Mouse (Mus musculus): ENCODE data around the gene Wdr83. TPM values are rescaled to one million over a fixed set of nuclear protein-coding genes. Genes with fewer than 3 reads are reported as not detected.
"Not testable (repeated sequence)": the region's sequence is repeated elsewhere in the genome, so short reads cannot be mapped to it uniquely, and the experiment has no call there.

The Wdr83 gene
- total and polyA plus RNA-seq, 3 experiments = 27.0 to 58.4 TPM; not detected in 1

DNA sequence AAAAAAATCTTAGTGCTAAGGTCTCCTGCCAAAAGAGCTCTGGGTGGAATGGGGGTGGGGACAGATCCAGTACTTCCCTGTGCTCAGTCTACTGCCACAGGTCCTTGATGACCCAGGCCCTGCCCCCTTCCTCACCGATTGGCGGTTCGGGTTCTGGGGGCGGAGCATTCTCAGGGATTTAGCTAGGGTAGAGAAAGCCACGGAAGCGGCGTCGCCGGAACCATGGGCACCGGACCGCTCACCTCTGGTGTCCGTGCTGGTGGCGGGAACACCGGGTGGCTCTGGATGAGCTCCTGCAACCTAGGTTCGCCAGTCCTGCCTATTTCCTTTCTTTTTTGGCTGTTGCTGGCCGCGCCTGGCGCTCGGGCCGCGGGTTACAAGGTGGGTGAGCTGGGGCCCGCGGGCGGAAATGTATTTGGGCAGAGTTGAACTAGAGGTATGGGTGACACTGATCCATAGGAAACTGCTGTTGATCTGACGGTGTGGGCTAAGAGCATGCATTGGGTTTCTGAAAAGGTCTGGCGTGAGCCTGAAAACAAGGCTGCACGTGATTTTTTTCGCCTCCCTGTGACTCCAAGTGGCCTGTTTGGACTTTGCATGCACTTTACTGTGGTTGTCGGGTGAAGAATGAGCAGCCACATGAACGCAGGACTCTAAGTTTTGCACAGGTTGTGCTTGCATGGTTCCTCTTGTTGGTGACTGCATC is 2.2 kb upstream of the Wdr83 start, which contains the start of gene Man2b1 (continued):
- no peak for TF ChIP-seq POLR2AphosphoS5 (IDR thresholded peaks at IDR 0.05; ENCODE audit: borderline replicate concordance, low read depth, low read length)
- peak; percentile 64; the same call in 1 of the 2 replicates for TF ChIP-seq MXI1 (IDR thresholded peaks at IDR 0.05; ENCODE audit: low read depth, low read length)
- TF ChIP-seq ZKSCAN1 (IDR thresholded peaks at IDR 0.05; ENCODE audit: low read depth, low read length) = no peak

DNA sequence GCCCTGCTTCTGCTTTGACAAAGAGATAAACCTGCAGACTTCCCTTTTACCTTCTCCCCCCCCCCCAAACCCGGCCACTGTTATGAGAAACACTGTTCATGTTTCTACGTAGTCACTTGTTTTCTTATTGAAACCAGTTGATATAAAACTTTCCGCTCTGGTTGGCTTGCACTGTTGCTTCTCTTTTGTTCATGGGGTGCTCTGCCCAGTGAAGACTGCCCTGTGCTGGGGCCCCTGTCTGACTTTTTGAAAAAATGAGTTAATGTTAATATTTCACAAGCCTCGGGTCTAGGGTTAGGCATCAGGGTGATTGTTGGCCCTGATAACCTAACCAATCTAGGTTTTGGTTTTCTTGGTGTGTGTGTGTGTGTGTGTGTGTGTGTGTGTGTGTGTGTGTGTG is 1.1 kb upstream of the Wdr83 start:
- not testable (repeated sequence) for H3K9me3 ChIP-seq (replicated peaks; ENCODE audit: insufficient read depth, low read length); H3K27me3 ChIP-seq (ENCODE audit: control insufficient read depth in 1 of 2, insufficient read depth in 2 of 2, low read length in 2 of 2)
- Histone ChIP-seq H3K79me2 (ENCODE audit: control insufficient read depth, insufficient read depth, low read length, poor library complexity) (peaks cover 10% of the 10 kb centered on the region), H3K4me3 (ENCODE audit: control insufficient read depth in 1 of 2, insufficient read depth in 1 of 2, low read depth in 2 of 2, low read length in 2 of 2) (peak overlapping the region in 1 of 2 experiments; percentile 46; a peak in 2 of 4 replicates), H3K36me3 (ENCODE audit: control insufficient read depth in 1 of 2, insufficient read depth in 2 of 2, low read length in 2 of 2) (peaks cover 2 to 19% of the 10 kb centered on the region in 2 experiments), H3K27ac (ENCODE audit: control insufficient read depth, low read depth, low read length) (peak overlapping the region; percentile 94), H3K4me1 (ENCODE audit: control insufficient read depth in 1 of 2, insufficient read depth in 2 of 2, low read length in 2 of 2) (peaks cover 8 to 30% of the 10 kb centered on the region in 2 experiments), H3K9ac (ENCODE audit: control insufficient read depth, low read depth, low read length, poor library complexity, severe bottlenecking) (peak overlapping the region; percentile 21)
- peak; percentile 77 for DNase-seq (ENCODE audit: low read depth, low spot score)
- TF ChIP-seq NELFE (IDR thresholded peaks at IDR 0.05; ENCODE audit: low read depth, low read length) (peak; percentile 18; the same call in 1 of the 2 replicates), SIN3A (IDR thresholded peaks at IDR 0.05; ENCODE audit: low read length) (peak; percentile 36), MXI1 (IDR thresholded peaks at IDR 0.05; ENCODE audit: low read depth, low read length) (peak; percentile 48), EP300 (IDR thresholded peaks at IDR 0.05; ENCODE audit: low read depth in 1 of 2, low read length in 2 of 2) (peak; percentile 12 to 13; a peak in 1 of 4 replicates), ZNF384 (IDR thresholded peaks at IDR 0.05; ENCODE audit: low read depth, low read length) (peak; percentile 31; the same call in 1 of the 2 replicates), ETS1 (IDR thresholded peaks at IDR 0.05; ENCODE audit: low read depth, low read length) (peak; percentile 63; the same call in 1 of the 2 replicates), CHD1 (IDR thresholded peaks at IDR 0.05; ENCODE audit: low read depth, low read length) (0 out of 2 replicates have a peak, but pooled peaks have one; percentile 38)

DNA sequence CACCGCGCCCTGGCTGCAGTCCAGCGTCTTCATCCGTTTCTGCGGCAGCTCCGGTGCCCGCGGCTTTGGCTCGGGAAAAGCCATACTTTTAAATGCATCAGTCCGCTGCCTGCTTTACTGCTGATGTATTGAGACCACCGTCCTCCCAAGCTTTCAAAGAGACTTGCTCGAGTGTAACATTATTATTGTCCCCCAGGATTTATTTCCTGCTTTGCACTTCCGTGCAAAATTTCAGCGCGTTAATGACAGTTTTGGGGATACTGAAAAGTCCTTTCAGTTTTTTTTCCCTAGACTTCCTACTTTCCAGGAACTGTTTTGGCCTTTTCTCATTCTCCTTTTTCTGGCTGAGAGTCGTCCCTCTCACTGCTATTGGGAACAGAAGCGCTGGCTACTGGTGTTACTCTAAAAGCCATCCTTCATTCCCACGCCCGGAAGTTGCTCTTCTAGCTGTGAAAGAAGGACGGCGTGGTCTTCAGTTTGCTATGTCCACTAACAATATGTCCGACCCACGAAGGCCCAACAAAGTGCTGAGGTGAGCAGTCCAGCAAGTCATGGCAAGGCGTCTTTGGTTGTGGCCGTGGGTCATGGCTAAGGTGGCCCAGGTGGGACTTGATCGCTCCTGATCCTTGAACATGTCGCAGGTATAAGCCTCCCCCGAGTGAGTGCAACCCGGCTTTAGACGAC is 432 bp downstream of the Wdr83 start, which contains the start of gene Wdr83os:
Wdr83os (plus strand) TSS at position 209 of the 684 bp plus-strand sequence.
- Histone ChIP-seq H3K9ac (ENCODE audit: control insufficient read depth, low read depth, low read length, poor library complexity, severe bottlenecking) (peak within 1 kb of the TSS; percentile 89), H3K36me3 (ENCODE audit: control insufficient read depth in 1 of 2, insufficient read depth in 2 of 2, low read length in 2 of 2) (peaks cover 2 to 19% of the 10 kb centered on the region in 2 experiments), H3K27ac (ENCODE audit: control insufficient read depth, low read depth, low read length) (peak within 1 kb of the TSS; percentile 97), H3K27me3 (ENCODE audit: control insufficient read depth in 1 of 2, insufficient read depth in 2 of 2, low read length in 2 of 2) (no peaks in the 10 kb centered on the region), H3K4me3 (ENCODE audit: control insufficient read depth in 1 of 2, insufficient read depth in 1 of 2, low read depth in 2 of 2, low read length in 2 of 2) (peak within 1 kb of the TSS; percentile 85 to 91), H3K79me2 (ENCODE audit: control insufficient read depth, insufficient read depth, low read length, poor library complexity) (peaks cover 10% of the 10 kb centered on the region), H3K4me1 (ENCODE audit: control insufficient read depth in 1 of 2, insufficient read depth in 2 of 2, low read length in 2 of 2) (peaks cover 8 to 30% of the 10 kb centered on the region in 2 experiments), H3K9me3 (replicated peaks; ENCODE audit: insufficient read depth, low read length) (no peaks in the 10 kb centered on the region)
- peak; percentile 91 for DNase-seq (ENCODE audit: low read depth, low spot score)
- no peak for TF ChIP-seq RCOR1 (IDR thresholded peaks at IDR 0.05; ENCODE audit: low read depth, low read length)
- TF ChIP-seq MAZ (IDR thresholded peaks at IDR 0.05; ENCODE audit: low read depth, low read length) = 0 out of 2 replicates have a peak, but pooled peaks have one; percentile 19
- peak; percentile 42; the same call in 1 of the 2 replicates for TF ChIP-seq ETS1 (IDR thresholded peaks at IDR 0.05; ENCODE audit: low read depth, low read length)
- TF ChIP-seq GABPA (IDR thresholded peaks at IDR 0.05; ENCODE audit: low read depth, low read length) = no peak
- no peak for TF ChIP-seq UBTF (IDR thresholded peaks at IDR 0.05; ENCODE audit: borderline replicate concordance, insufficient read depth, low read depth, low read length)
- TF ChIP-seq ZMIZ1 (IDR thresholded peaks at IDR 0.05; ENCODE audit: low read depth, low read length) = no peak
- TF ChIP-seq TAL1 (IDR thresholded peaks at IDR 0.05; ENCODE audit: low read length) = no peak
- TF ChIP-seq CHD1 (IDR thresholded peaks at IDR 0.05; ENCODE audit: low read depth, low read length) = no peak; the same call in 1 of the 2 replicates
- no peak; the same call in 1 of the 2 replicates for TF ChIP-seq NELFE (IDR thresholded peaks at IDR 0.05; ENCODE audit: low read depth, low read length)
- 0 out of 2 replicates have a peak, but pooled peaks have one; percentile 80 for TF ChIP-seq POLR2AphosphoS2 (IDR thresholded peaks at IDR 0.05; ENCODE audit: low read length)
- TF ChIP-seq SMC3 (IDR thresholded peaks at IDR 0.05; ENCODE audit: low read depth, low read length) = peak; percentile 2; the same call in 1 of the 2 replicates
- no peak for TF ChIP-seq ZNF384 (IDR thresholded peaks at IDR 0.05; ENCODE audit: low read depth, low read length)
- no peak; a peak in 3 of 4 replicates for TF ChIP-seq POLR2A (IDR thresholded peaks at IDR 0.05; ENCODE audit: control insufficient read depth in 1 of 2, insufficient read depth in 1 of 2, low read depth in 1 of 2, low read length in 2 of 2, poor library complexity in 1 of 2)
- no peak for TF ChIP-seq MYB (IDR thresholded peaks at IDR 0.05; ENCODE audit: low read depth, low read length)
- TF ChIP-seq ELF1 (IDR thresholded peaks at IDR 0.05; ENCODE audit: low read depth, low read length) = peak; percentile 63; the same call in 1 of the 2 replicates
- TF ChIP-seq E2F4 (IDR thresholded peaks at IDR 0.05; ENCODE audit: borderline replicate concordance, low read depth, low read length) = 0 out of 2 replicates have a peak, but pooled peaks have one; percentile 35
- TF ChIP-seq SIN3A (IDR thresholded peaks at IDR 0.05; ENCODE audit: low read length) = peak; percentile 84
- no peak for TF ChIP-seq ZC3H11A (IDR thresholded peaks at IDR 0.05; ENCODE audit: low read depth, low read length)
- TF ChIP-seq USF1 (IDR thresholded peaks at IDR 0.05; ENCODE audit: low read depth, low read length) = no peak
- TF ChIP-seq TCF12 (IDR thresholded peaks at IDR 0.05; ENCODE audit: low read depth, low read length) = no peak
- no peak for TF ChIP-seq CTCF (IDR thresholded peaks at IDR 0.05 in 2 of 3, conservative IDR thresholded peaks at IDR 0.05 in 1 of 3; ENCODE audit: control insufficient read depth in 1 of 3, insufficient read depth in 1 of 3, low read depth in 2 of 3, low read length in 3 of 3, poor library complexity in 1 of 3, severe bottlenecking in 1 of 3)
